Mouse (Mus musculus): Measurements from ENCODE around the gene Cacnb4.

GRCm38 (mm10) chr2:52720231-52721025 lies 43.8 kb upstream of the Cacnb4 start:
- TF ChIP-seq CTCF (IDR thresholded peaks at IDR 0.05) (no peak), POLR2A (IDR thresholded peaks at IDR 0.05; ENCODE audit: insufficient read depth, low read depth, low read length) (no peak)

All from heart, adult 2 months (tissue).